Mouse (Mus musculus) Patski (cell line): ENCODE measurements around the gene Rexo1. TPM values are rescaled to one million over a fixed set of nuclear protein-coding genes. Genes with fewer than 3 reads are reported as not detected.

Experiments used
- ATAC-seq: fragments of 100-300 bp; one replicate; pipeline ENCODE4 v1.8.0; 2021
- CTCF ChIA-PET: fragments of 350-600 bp; sonication (Branson Sonifier 250); formaldehyde crosslinking; loops from one replicate; lab custom pipeline; 2022; ENCODE audit warnings: inconsistent platforms; lab: Charles Lee
- POLR2A ChIA-PET: fragments of 350-600 bp; sonication (Branson Sonifier 250); formaldehyde crosslinking; loops from one replicate; lab custom pipeline; 2022; ENCODE audit warnings: antibody characterized with exemption, inconsistent platforms; lab: Charles Lee
- DNase-seq: peaks from one replicate; pipeline ENCODE4 v3.0.0-alpha.2; 2011; ENCODE audit warnings: low read depth, low spot score
- H3K27me3 ChIP-seq: fragments of 371-371 bp; one replicate; pipeline ENCODE4 v1.5.1; 2021
- CTCF ChIP-seq: fragments of 100-300 bp; IDR thresholded peaks from one replicate; pipeline ENCODE4 v1.5.1; 2021
- in situ Hi-C: fragments of 300-500 bp; cut with MboI; formaldehyde crosslinking; loops from 3 replicates; pipeline ENCODE4 v1.11.1; 2018; ENCODE audit warnings: low pct_unique_long_range_greater_than_20kb, mixed read lengths
- polyA plus RNA-seq: library from polyadenylated mRNA; unstranded; gene quantifications from one replicate; pipeline ENCODE4 v1.2.3, GENCODE M21; 2021

Gene Rexo1
- polyA plus RNA-seq, 1 experiment from 2014 or later, result 32.2 TPM

- no peaks in the 10 kb centered on the region for H3K27me3 ChIP-seq
- no peak for TF ChIP-seq CTCF
- ChIA-PET POLR2A (interaction anchor here (0.8 to 1.6 kb wide), 3 partner anchors 10 to 75 kb away, joined by 3 to 4 read pairs (median 4); no protein-coding TSS in a partner anchor), CTCF (interaction anchor here (0.9 to 1.4 kb wide), 3 partner anchors 14 to 80 kb away, joined by 3 to 6 read pairs (median 4); no protein-coding TSS in a partner anchor)
- in situ Hi-C loops, result no loop called here
- ATAC-seq (no peak), DNase-seq (no peak)
Measured at GRCm38 (mm10) chr10:80604001-80604509, 42.7 kb upstream of the Rexo1 start.

DNA sequence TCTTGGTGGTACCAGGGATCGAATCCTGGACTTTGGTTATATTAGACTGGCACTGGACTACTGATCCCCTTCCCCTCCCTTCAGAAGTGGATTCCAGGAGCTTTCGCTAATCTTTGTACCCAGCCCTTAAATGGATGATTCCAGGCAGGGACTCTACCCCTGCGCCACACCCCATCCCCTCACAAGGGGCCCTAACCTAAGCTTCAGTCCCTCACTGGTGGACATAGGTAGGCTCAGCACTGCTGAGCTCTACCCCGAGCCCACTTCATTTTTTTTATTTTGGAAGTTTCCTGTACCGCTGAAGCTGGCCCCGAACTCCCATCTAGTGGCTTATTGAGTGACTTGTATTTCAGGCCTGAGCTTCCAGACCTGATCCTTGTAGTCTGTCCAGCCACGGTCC lies 42.0 kb upstream of the Rexo1 start:
- in situ Hi-C loops, result no loop called here
- no peak for TF ChIP-seq CTCF
- no peaks in the 10 kb centered on the region for H3K27me3 ChIP-seq
- CTCF ChIA-PET, result interaction anchor here (0.9 to 1.4 kb wide), 3 partner anchors 15 to 81 kb away, joined by 3 to 6 read pairs (median 4); no protein-coding TSS in a partner anchor
- POLR2A ChIA-PET, result interaction anchor here (0.6 to 1.6 kb wide), 3 partner anchors 10 to 75 kb away, joined by 3 to 4 read pairs (median 3); no protein-coding TSS in a partner anchor
- no peak for ATAC-seq
- DNase-seq, result no peak

GRCm38 (mm10) chr10:80602698-80603325 lies 41.5 kb upstream of the Rexo1 start, which contains the start of the genes Scamp4 and Adat3:
TSS of gene Scamp4 (plus strand) at chr10:80602872.
TSS of gene Adat3 (plus strand) at chr10:80602880.
- in situ Hi-C loops, result no loop called here
- POLR2A ChIA-PET, result interaction anchor here (0.6 kb wide), 1 partner anchor 72 kb away, joined by 3 read pairs; no protein-coding TSS in a partner anchor
- ATAC-seq (peak; percentile 74), DNase-seq (peak; percentile 73)
- CTCF ChIA-PET, result interaction anchor here (0.9 to 1.4 kb wide), 3 partner anchors 16 to 81 kb away, joined by 3 to 6 read pairs (median 4); no protein-coding TSS in a partner anchor
- no peak for TF ChIP-seq CTCF
- no peaks in the 10 kb centered on the region for H3K27me3 ChIP-seq

GRCm38 (mm10) chr10:80596318-80596717 lies 35.0 kb upstream of the Rexo1 start:
- ATAC-seq, result no peak
- no peaks in the 10 kb centered on the region for H3K27me3 ChIP-seq
- no peak for TF ChIP-seq CTCF
- no peak for DNase-seq
- ChIA-PET POLR2A (no interaction called here), CTCF (interaction anchor here (1.4 kb wide), 1 partner anchor 14 kb away, joined by 3 read pairs; no protein-coding TSS in a partner anchor)
- in situ Hi-C loops, result no loop called here

- H3K27me3 ChIP-seq, result no peaks in the 10 kb centered on the region
- in situ Hi-C loops, result no loop called here
- DNase-seq (peak; percentile 86), ATAC-seq (peak; percentile 83)
- ChIA-PET CTCF (interaction anchor here (3.6 kb wide), 1 partner anchor 11 kb away, joined by 21 read pairs; no protein-coding TSS in a partner anchor), POLR2A (interaction anchor here (0.9 to 1.6 kb wide), 4 partner anchors 10 to 14 kb away, joined by 3 to 5 read pairs (median 4); no protein-coding TSS in a partner anchor)
- no peak for TF ChIP-seq CTCF
Measured at GRCm38 (mm10) chr10:80589879-80590854, 28.8 kb upstream of the Rexo1 start, which contains the start of gene Abhd17a. TSS of gene Abhd17a (minus strand) at chr10:80590341.

- ATAC-seq (no peak), DNase-seq (no peak)
- in situ Hi-C loops, result no loop called here
- TF ChIP-seq CTCF, result no peak
- ChIA-PET CTCF (interaction anchor here (3.6 kb wide), 1 partner anchor 10 kb away, joined by 21 read pairs; no protein-coding TSS in a partner anchor), POLR2A (interaction anchor here (1.0 to 1.6 kb wide), 3 partner anchors 9 to 15 kb away, joined by 3 to 5 read pairs (median 4); no protein-coding TSS in a partner anchor)
- no peaks in the 10 kb centered on the region for H3K27me3 ChIP-seq
Measured at GRCm38 (mm10) chr10:80589127-80589878, 27.9 kb upstream of the Rexo1 start.

- in situ Hi-C loops, result no loop called here
- TF ChIP-seq CTCF, result no peak
- no peaks in the 10 kb centered on the region for H3K27me3 ChIP-seq
- DNase-seq (no peak), ATAC-seq (no peak)
- ChIA-PET POLR2A (no interaction called here), CTCF (interaction anchor here (0.9 to 1.0 kb wide), 2 partner anchors 8 to 74 kb away, joined by 3 to 5 read pairs; no protein-coding TSS in a partner anchor)
Measured at GRCm38 (mm10) chr10:80587305-80587657, 25.9 kb upstream of the Rexo1 start.

DNA sequence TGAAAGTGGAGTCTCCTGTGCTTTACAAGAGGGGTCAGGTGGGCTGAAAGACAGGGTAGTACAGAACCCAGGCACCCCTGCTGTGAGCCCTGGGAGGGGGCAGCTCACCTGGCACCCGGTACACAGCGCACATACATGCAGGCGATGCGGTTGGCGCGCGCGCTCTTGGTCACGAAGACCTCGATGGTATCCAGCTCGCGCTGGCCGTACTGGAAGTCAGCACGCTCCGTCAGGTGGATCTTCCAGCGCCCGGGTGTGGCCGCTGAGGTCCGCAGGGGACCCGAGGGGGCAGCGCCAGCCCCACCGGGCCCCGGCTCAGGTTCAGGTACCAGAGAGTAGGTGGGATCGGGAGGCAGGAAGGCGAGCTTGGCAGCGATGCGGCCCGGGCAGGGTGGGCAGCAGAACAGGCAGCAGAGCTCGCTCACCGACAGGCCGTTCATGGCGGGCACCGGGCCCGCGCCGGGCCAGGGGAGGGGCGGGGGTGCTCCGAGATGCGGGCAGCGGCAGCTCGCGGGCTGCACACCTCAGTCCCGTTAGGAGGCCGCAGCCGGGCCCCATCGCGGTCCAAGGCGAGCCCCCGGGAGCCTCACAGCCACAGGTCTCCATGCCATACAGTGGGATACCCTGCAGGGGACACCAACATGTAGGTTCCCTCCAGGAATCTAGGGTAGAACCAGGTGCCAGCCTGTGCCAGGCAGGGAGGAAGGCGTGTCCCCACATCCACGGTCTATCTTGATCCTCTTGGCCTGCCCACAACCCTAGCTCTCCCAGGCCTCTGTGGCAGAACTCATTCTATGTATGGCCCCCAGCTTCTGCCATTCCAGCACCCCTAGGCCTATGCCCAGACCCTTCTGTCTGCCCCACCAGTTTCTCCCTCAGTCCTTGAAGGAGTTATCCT lies 25.3 kb upstream of the Rexo1 start:
- in situ Hi-C loops, result no loop called here
- no peak for DNase-seq
- CTCF ChIA-PET, result interaction anchor here (0.9 to 1.0 kb wide), 2 partner anchors 8 to 74 kb away, joined by 3 to 5 read pairs; no protein-coding TSS in a partner anchor
- no peak for TF ChIP-seq CTCF
- POLR2A ChIA-PET, result no interaction called here
- ATAC-seq, result no peak
- no peaks in the 10 kb centered on the region for H3K27me3 ChIP-seq
